Mouse (Mus musculus): ENCODE measurements around the gene Nup93.

Gene Nup93

GRCm38 (mm10) chr8:94363288-94363688 is 148.9 kb downstream of the Nup93 start:
- DNase-seq (ENCODE audit: low read depth, low spot score), result no peak

- no peak for DNase-seq (ENCODE audit: low read depth, low spot score)
These were observed 149.5 kb downstream of the Nup93 start for GRCm38 (mm10) chr8:94363906-94364305.

GRCm38 (mm10) chr8:94364686-94365312 is 150.4 kb downstream of the Nup93 start:
- no peak for DNase-seq (ENCODE audit: low read depth, low spot score)

GRCm38 (mm10) chr8:94365410-94365981 is 151.1 kb downstream of the Nup93 start:
- DNase-seq (ENCODE audit: low read depth, low spot score), result no peak
